Mouse (Mus musculus): Measurements from ENCODE around the gene Vcam1.

- no peak for TF ChIP-seq CTCF (IDR thresholded peaks at IDR 0.05)
- no peak for TF ChIP-seq EP300 (IDR thresholded peaks at IDR 0.05)
These were observed 6.8 kb downstream of the Vcam1 start for GRCm38 (mm10) chr3:116122696-116123095.

Measured in lung, postnatal 0 days (tissue).